Mouse (Mus musculus) left cerebral cortex, adult 2 months (tissue): ENCODE results near the gene Meis2. TPM values are rescaled to one million over a fixed set of nuclear protein-coding genes. Genes with fewer than 3 reads are reported as not detected.

Experiments
- DNase-seq, 2 experiments: peaks; one replicate each; pipeline ENCODE4 v3.0.0; 2021 to 2022; ENCODE audit warnings: low spot score in 2 of 2, mixed read lengths in 1 of 2; ENCODE audit errors: extremely low spot score in 1 of 2
- H3K27ac ChIP-seq: fragments of 200-600 bp; 2 replicates; pipeline ENCODE4 v1.8.1; 2022
- H3K4me3 ChIP-seq: fragments of 200-600 bp; 2 replicates; pipeline ENCODE4 v1.8.1; 2022
- CTCF ChIP-seq: fragments of 200-600 bp; IDR thresholded peaks from 2 replicates; pipeline ENCODE4 v1.8.1; 2022; ENCODE audit warnings: antibody characterized with exemption, mild to moderate bottlenecking, moderate library complexity
- intact Hi-C: fragments of 180-260 bp; cut with DNase I; formaldehyde crosslinking; loops from one replicate; pipeline ENCODE4 v1.15.1; 2025
- total RNA-seq, 2 experiments: library from RNA; stranded (reverse); gene quantifications; 2 replicates each; pipeline ENCODE4 v1.2.3; 2021

Meis2 gene
- total RNA-seq, 2 experiments from 2014 or later, result 110 to 116 TPM

DNA sequence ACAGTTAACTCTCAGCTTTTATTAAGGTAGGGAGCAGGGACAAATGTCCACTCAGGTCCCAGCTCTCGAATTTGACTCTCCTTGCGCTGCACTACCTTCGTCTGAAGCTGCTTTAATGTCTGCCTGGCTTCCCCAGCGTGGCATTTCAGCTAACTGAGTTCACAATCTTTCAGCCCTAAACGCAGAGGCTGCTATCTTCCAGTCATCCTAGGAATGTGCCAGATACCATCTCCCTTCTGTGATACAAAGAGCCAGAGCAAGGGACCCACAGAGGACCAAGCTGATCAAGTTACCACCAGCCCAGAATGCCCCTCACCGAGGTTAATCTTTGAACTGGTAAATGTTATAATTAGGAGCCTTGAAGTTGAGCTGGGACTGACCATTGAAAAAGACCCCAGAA lies 55.2 kb downstream of the Meis2 start:
- Histone ChIP-seq H3K27ac (no peak overlapping the region), H3K4me3 (no peak overlapping the region)
- no peak for DNase-seq
- intact Hi-C loops, result no loop called here
- TF ChIP-seq CTCF, result no peak

DNA sequence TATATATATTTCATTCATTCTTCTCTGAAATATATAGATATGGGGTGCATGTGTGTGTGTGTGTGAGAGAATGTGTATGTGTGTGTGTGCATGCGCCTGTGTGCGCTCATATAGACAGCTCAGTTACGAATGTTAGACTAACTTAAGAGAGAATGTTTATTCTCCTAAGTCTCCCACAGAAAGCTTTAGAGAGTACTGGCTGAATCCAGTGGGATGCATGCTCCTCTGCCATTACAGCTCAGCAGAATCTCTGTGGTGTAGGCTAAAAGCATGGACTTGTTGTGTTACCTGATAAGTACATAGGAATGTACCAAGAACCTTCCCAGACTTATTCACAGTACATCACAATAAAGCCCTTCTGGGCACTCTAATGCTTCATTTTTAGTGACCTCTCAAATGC lies 55.6 kb downstream of the Meis2 start:
- Histone ChIP-seq H3K27ac (no peak overlapping the region), H3K4me3 (no peak overlapping the region)
- DNase-seq, result no peak
- intact Hi-C loops, result no loop called here
- no peak for TF ChIP-seq CTCF

DNA sequence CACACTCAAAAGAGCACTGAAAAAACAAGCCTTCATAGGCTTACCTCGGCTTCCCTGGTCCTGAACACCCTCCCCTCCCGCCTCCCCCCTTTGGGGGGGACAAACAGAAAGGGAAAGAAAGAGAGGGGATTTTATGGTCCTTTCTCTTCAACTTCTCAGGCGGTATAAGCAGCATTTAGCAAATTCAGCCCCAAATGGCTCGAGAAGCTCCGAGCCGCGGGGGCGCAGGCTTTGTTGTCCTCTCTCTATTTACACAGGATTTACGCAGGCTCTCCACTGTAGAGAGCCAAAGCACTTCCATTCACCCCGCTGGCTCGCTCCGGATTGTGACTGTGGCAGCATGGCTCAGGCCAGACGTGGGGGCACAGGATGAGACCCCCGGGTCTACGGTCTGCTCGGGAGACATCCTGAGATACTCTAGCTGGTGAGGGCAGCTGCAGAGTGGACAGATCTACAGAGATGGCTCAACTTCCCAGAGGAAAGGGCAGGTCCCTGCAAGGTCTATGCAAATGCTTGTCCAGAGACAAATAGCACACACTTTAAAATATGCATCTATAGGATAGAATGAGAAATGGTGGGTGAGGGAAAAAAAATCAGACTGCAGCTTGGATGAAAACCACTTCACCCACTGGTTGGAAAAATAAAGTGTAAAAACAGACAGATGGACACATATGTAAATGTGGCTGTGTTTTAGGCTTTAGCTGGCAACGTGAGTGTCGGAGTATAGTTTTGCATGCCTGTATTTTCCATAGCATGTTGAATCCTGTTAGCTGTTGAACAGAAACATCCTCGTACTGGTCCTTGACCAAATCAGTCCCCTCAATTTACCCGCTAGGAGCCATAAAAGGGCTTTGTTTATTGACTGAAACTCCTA lies 56.3 kb downstream of the Meis2 start:
- peak overlapping the region; percentile 32 for H3K4me3 ChIP-seq

DNA sequence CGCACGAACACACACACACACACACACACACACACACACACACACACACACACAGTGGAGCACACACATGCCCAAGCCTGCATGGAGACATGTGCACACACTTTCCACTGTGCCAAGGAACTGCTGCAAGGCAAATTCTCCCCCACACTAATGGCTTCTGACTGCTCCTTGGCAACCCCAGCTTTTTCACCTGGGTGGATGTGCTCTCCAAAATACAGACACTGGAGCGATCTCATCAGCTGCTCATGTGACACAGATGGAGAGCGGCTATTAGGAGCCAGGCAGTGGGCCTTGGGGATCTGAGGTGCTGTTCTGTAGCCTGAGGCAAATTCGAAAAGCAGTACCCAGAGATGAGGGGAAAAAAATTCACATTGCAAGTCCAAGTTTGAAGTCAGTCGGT lies 63.3 kb downstream of the Meis2 start:
- intact Hi-C loops, result no loop called here
- H3K4me3 ChIP-seq, result no peak overlapping the region
- DNase-seq, result no peak
- TF ChIP-seq CTCF, result no peak
- H3K27ac ChIP-seq, result no peak overlapping the region

More for the DNA sequence above, 56.3 kb downstream of the Meis2 start:
- peak overlapping the region; percentile 55; the same call in 1 of the 2 replicates for H3K27ac ChIP-seq
- no peak for DNase-seq
- intact Hi-C loops, result no loop called here
- no peak for TF ChIP-seq CTCF

- DNase-seq, result no peak
- intact Hi-C loops, result no loop called here
- Histone ChIP-seq H3K4me3 (no peak overlapping the region), H3K27ac (no peak overlapping the region)
- no peak for TF ChIP-seq CTCF
Measured at GRCm38 (mm10) chr2:116001352-116002138, 64.1 kb downstream of the Meis2 start.

- DNase-seq, result no peak
- TF ChIP-seq CTCF, result no peak
- no peak overlapping the region for H3K4me3 ChIP-seq
- no peak overlapping the region for H3K27ac ChIP-seq
- intact Hi-C loops, result no loop called here
Measured at GRCm38 (mm10) chr2:116000514-116000913, 65.1 kb downstream of the Meis2 start.

GRCm38 (mm10) chr2:115998802-115999201 lies 66.8 kb downstream of the Meis2 start:
- DNase-seq, result no peak
- H3K27ac ChIP-seq, result no peak overlapping the region
- H3K4me3 ChIP-seq, result no peak overlapping the region
- intact Hi-C loops, result no loop called here
- no peak for TF ChIP-seq CTCF

DNA sequence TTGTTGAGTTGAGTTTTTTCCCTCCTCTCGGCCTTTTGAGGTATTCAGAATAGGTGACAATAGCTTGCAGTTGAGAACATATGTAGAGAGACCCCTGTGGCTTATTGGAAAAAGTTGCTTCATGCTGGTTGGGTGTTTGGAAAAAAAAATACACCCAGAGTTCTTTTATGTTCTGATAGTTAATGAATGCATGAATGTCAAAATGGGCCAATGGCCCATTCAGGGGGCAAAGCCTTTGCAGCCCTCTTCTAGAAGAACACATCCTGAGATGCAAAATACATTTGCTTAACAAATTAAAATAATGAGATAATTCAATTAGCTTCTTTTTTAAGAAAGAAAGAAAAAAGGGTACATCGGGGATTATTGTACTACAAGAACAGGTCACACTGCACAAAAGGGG lies 69.2 kb downstream of the Meis2 start:
- no peak overlapping the region for H3K4me3 ChIP-seq
- no peak for DNase-seq
- H3K27ac ChIP-seq, result no peak overlapping the region
- intact Hi-C loops, result no loop called here
- TF ChIP-seq CTCF, result no peak

GRCm38 (mm10) chr2:115993877-115994276 lies 71.8 kb downstream of the Meis2 start:
- Histone ChIP-seq H3K27ac (no peak overlapping the region), H3K4me3 (no peak overlapping the region)
- no peak for DNase-seq
- no peak for TF ChIP-seq CTCF
- intact Hi-C loops, result no loop called here

DNA sequence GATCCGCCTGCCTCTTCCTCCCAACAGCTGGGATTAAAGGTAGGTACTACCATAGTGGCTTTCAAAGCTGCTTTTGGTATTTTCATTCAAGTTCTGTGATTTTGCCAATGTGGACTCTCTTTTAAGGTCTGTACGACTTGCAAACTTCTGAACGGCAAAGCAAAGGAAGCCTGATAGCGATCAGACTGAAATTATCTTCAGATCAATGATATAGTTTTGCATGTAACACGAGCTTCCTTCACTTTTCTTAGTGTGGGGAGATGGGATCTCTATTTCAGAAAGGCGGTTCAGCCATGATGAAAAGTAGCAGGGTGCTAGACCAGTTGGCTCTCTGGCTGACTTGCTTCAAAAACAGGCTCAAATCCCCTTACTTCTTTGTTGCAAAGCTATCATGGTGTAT lies 76.4 kb downstream of the Meis2 start:
- Histone ChIP-seq H3K4me3 (no peak overlapping the region), H3K27ac (no peak overlapping the region)
- intact Hi-C loops, result no loop called here
- DNase-seq, result no peak
- no peak for TF ChIP-seq CTCF

DNA sequence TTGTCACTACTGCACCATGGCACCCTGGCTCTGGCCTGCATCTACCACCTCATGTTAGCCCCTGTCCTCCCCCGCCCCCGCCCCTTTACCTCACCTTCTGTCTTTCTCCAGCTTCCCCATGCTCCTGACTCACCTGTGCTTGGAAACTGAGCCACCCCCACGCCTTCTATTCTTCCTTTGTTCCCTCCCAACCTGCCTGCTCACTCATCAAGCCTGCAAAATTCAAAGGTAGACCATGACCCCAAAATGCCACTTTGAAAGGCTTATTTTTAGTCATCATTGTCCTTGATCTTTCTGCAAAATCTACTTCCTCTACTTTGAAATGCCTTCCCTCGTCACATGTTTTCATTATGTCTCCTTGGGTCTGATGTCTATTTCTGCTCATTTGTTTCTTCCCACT lies 77.2 kb downstream of the Meis2 start:
- no peak overlapping the region for H3K4me3 ChIP-seq
- TF ChIP-seq CTCF, result no peak
- no peak overlapping the region for H3K27ac ChIP-seq
- no peak for DNase-seq
- intact Hi-C loops, result no loop called here

DNA sequence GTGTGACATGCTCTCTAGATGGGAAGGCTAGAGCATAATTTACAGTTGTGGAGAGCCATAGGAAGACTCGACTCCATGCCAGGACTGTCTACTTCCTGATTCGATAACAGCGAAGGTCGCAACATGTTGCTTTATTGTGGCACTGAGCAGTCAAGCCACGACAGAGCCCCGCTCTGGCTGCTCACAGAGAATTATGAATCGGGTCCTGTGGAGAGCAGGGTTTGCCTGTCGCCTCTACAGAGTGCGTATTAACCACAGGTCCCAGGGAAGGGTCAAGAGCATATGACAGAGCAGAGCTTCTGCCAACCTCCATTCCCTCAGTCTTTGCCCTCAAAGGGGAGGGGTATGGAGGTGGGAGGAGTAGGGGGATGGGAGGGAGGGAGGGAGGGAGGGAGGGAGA lies 80.7 kb downstream of the Meis2 start:
- TF ChIP-seq CTCF, result no peak
- DNase-seq, result no peak
- no peak overlapping the region for H3K27ac ChIP-seq
- H3K4me3 ChIP-seq, result no peak overlapping the region
- intact Hi-C loops, result no loop called here
